Mouse (Mus musculus): Measurements from ENCODE around the gene Ina. TPM values are rescaled to one million over a fixed set of nuclear protein-coding genes. Genes with fewer than 3 reads are reported as not detected.
"Not testable (repeated sequence)": the region's sequence is repeated elsewhere in the genome, so short reads cannot be mapped to it uniquely, and the experiment has no call there.

The Ina gene
- polyA plus RNA-seq, 1 experiment from 2014 or later, result 0.68 TPM

- Histone ChIP-seq H3K4me3 (no peak overlapping the region), H3K27me3 (no peaks in the 10 kb centered on the region), H3K27ac (no peak overlapping the region), H3K9me3 (no peaks in the 10 kb centered on the region), H3K4me2 (no peak overlapping the region), H3K36me3 (no peaks in the 10 kb centered on the region), H3K4me1 (peaks cover 5% of the 10 kb centered on the region; the same call in 1 of the 2 replicates), H3K9ac (no peak overlapping the region)
- WGBS, result 79% methylated on average over 8 of the region's 8 CpGs
- no peak for ATAC-seq (ENCODE audit: insufficient number of reproducible peaks, low FRiP score, low TSS enrichment, low read depth)
These were observed 38.5 kb upstream of the Ina start for GRCm38 (mm10) chr19:46975997-46976396.

- H3K9me3 ChIP-seq, result no peaks in the 10 kb centered on the region
- H3K4me2 ChIP-seq, result no peak overlapping the region
- no peak overlapping the region for H3K9ac ChIP-seq
- no peaks in the 10 kb centered on the region for H3K36me3 ChIP-seq
- no peak overlapping the region for H3K4me3 ChIP-seq
- H3K27me3 ChIP-seq, result no peaks in the 10 kb centered on the region
- H3K27ac ChIP-seq, result no peak overlapping the region
- H3K4me1 ChIP-seq, result no peaks in the 10 kb centered on the region
- 60% methylated on average over 2 of the region's 2 CpGs for WGBS
- ATAC-seq (ENCODE audit: insufficient number of reproducible peaks, low FRiP score, low TSS enrichment, low read depth), result no peak
These were observed 37.8 kb upstream of the Ina start for GRCm38 (mm10) chr19:46976743-46977142.

GRCm38 (mm10) chr19:46977460-46977859, 37.0 kb upstream of the Ina start:
- no peaks in the 10 kb centered on the region for H3K27me3 ChIP-seq
- no peak overlapping the region for H3K4me2 ChIP-seq
- WGBS, result 58% methylated on average over 6 of the region's 6 CpGs
- no peak overlapping the region for H3K4me3 ChIP-seq
- H3K9me3 ChIP-seq, result no peaks in the 10 kb centered on the region
- no peaks in the 10 kb centered on the region for H3K36me3 ChIP-seq
- H3K4me1 ChIP-seq, result no peaks in the 10 kb centered on the region
- no peak overlapping the region for H3K27ac ChIP-seq
- no peak overlapping the region for H3K9ac ChIP-seq
- no peak for ATAC-seq (ENCODE audit: insufficient number of reproducible peaks, low FRiP score, low TSS enrichment, low read depth)

DNA sequence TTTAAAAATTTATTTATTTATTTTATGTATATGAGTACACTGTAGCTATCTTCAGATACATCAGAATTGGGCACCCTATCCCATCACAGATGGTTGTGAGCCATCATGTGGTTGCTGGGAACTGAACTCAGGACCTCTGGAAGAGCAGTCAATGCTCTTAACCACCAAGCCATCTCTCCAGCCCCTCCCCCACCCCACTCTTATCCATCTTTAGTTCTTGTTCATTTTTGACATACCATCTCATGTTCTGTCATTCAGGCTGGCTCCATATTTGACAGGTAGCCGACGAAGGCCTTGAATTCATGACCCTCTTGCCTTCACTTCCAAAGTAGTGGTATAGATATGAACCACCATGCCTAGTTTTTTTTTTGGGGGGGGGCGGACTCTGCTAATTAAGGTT, 36.4 kb upstream of the Ina start:
- H3K27me3 ChIP-seq; H3K36me3 ChIP-seq; H3K27ac ChIP-seq; ATAC-seq (ENCODE audit: insufficient number of reproducible peaks, low FRiP score, low TSS enrichment, low read depth); H3K9ac ChIP-seq; H3K4me1 ChIP-seq; H3K9me3 ChIP-seq; H3K4me3 ChIP-seq; H3K4me2 ChIP-seq: not testable (repeated sequence)
- WGBS, result 92% methylated on average over 3 of the region's 3 CpGs

DNA sequence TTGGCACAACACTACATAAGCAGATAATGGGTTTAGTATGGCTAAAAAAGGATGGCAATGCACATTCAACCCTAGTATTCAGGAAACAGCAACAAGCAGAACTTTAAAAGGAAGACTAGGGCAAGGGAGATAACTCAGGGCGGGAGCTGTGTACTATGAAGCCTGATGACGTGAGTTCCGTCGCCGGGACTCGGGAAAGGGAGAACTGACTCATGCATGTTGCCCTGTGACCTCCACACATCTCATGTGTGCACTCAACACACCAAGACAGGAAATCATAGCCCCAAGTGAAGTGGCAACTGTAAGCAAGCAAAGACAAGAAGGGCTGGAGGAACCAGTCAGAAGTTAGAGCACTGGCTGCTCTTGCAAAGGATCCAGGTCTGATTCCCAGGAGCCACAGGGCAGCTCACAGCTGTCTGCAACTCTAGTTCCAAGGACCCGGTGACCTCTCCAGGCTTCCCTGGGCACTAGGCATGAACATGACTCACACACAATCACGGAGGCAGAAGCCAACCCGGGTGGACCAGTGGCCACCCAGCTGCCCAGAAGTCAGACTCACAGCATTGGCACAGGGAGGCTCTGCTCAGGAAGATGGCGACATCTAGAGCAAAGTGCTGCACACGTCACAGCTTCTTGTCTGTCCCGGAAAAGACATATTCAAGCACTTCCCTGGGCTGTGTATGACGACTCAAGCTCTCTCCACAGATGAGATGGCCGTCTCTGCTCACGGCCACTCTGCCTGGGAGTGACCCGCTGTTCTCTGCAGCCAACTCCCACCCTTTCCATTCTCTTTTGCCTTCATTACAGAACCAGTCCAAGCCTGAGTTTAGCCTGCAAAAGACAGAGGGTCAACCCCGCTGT, 35.3 kb upstream of the Ina start:
- no peak for ATAC-seq (ENCODE audit: insufficient number of reproducible peaks, low FRiP score, low TSS enrichment, low read depth)
- no peaks in the 10 kb centered on the region for H3K9me3 ChIP-seq
- 0 out of 2 replicates have a peak, but pooled peaks cover 5% of the 10 kb centered on the region for H3K4me1 ChIP-seq
- no peaks in the 10 kb centered on the region for H3K27me3 ChIP-seq
- H3K36me3 ChIP-seq, result no peaks in the 10 kb centered on the region
- 79% methylated on average over 17 of the region's 17 CpGs for WGBS
- H3K27ac ChIP-seq, result no peak overlapping the region
- H3K4me3 ChIP-seq, result no peak overlapping the region
- no peak overlapping the region for H3K4me2 ChIP-seq
- H3K9ac ChIP-seq, result no peak overlapping the region

- no peak overlapping the region for H3K27ac ChIP-seq
- H3K36me3 ChIP-seq, result no peaks in the 10 kb centered on the region
- no peak overlapping the region for H3K9ac ChIP-seq
- H3K27me3 ChIP-seq, result no peaks in the 10 kb centered on the region
- no peaks in the 10 kb centered on the region for H3K9me3 ChIP-seq
- H3K4me1 ChIP-seq, result 0 out of 2 replicates have a peak, but pooled peaks cover 5% of the 10 kb centered on the region
- no peak overlapping the region for H3K4me2 ChIP-seq
- H3K4me3 ChIP-seq, result no peak overlapping the region
- no peak for ATAC-seq (ENCODE audit: insufficient number of reproducible peaks, low FRiP score, low TSS enrichment, low read depth)
- WGBS, result 79% methylated on average over 3 of the region's 3 CpGs
These were observed 34.8 kb upstream of the Ina start for GRCm38 (mm10) chr19:46979781-46980105.

DNA sequence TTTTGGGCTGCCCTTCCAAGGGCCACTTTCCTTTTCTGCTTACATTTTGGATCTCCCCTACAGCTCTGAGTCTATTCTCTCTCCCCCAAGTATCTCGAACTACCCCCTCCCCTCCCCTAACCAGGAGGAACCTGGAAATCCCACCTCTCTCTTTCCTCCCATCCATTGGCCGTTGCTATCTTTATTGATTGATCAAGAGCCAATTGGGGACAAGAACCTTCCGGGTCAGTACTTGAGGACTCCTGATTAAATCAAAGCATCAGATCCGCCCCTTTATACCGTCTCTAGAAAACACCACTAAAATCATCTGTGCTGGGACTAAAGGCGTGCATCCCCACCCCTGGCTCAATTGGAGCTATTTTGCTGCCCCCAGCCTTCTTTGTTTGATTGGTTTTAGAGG, 33.0 kb upstream of the Ina start:
- Histone ChIP-seq H3K4me1 (0 out of 2 replicates have a peak, but pooled peaks cover 5% of the 10 kb centered on the region), H3K4me2 (no peak overlapping the region), H3K36me3 (no peaks in the 10 kb centered on the region), H3K9ac (no peak overlapping the region), H3K4me3 (no peak overlapping the region), H3K9me3 (no peaks in the 10 kb centered on the region), H3K27me3 (no peaks in the 10 kb centered on the region), H3K27ac (no peak overlapping the region)
- ATAC-seq (ENCODE audit: insufficient number of reproducible peaks, low FRiP score, low TSS enrichment, low read depth), result no peak
- WGBS, result 45% methylated on average over 6 of the region's 6 CpGs

DNA sequence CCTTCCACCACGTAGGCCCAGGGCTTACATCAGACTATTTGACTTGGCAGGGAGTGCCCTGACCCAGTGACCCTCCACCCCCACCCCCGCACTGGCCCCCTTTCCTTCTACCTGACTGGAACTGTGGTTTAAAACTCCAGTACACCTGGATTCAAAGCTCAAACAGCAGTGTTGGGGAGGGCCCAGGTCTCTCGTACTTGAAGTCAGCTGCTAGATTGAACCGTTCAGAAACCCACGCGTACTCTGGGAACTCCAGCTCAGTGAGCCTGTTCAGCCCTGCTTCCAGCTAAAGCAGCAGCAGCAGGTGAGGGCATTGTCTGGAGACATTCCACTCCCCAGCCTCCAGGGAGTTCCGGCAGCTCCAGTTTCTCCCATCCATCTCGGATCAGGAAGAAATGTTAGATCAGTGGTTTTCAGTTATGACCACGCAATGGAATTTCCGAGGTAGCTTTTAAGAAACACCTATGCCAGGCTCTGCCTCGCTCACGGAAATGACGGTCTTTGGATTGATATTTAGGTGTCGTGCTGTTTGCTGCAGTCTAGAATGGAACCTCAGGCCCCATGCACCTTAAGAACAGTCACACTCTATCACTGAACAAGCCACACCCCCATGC, 31.0 kb upstream of the Ina start:
- no peak overlapping the region for H3K27ac ChIP-seq
- H3K36me3 ChIP-seq, result no peaks in the 10 kb centered on the region
- no peak overlapping the region for H3K9ac ChIP-seq
- no peak overlapping the region for H3K4me2 ChIP-seq
- WGBS, result 43% methylated on average over 14 of the region's 14 CpGs
- no peak overlapping the region for H3K4me3 ChIP-seq
- H3K9me3 ChIP-seq, result no peaks in the 10 kb centered on the region
- ATAC-seq (ENCODE audit: insufficient number of reproducible peaks, low FRiP score, low TSS enrichment, low read depth), result no peak
- H3K27me3 ChIP-seq, result no peaks in the 10 kb centered on the region
- H3K4me1 ChIP-seq, result peaks cover 6% of the 10 kb centered on the region; the same call in 1 of the 2 replicates

GRCm38 (mm10) chr19:46983966-46984380, 30.5 kb upstream of the Ina start:
- no peak for ATAC-seq (ENCODE audit: insufficient number of reproducible peaks, low FRiP score, low TSS enrichment, low read depth)
- WGBS, result 47% methylated on average over 11 of the region's 11 CpGs
- Histone ChIP-seq H3K9me3 (no peaks in the 10 kb centered on the region), H3K4me2 (no peak overlapping the region), H3K9ac (no peak overlapping the region), H3K36me3 (no peaks in the 10 kb centered on the region), H3K4me3 (no peak overlapping the region), H3K27ac (no peak overlapping the region), H3K4me1 (peaks cover 8% of the 10 kb centered on the region; the same call in 1 of the 2 replicates), H3K27me3 (no peaks in the 10 kb centered on the region)

DNA sequence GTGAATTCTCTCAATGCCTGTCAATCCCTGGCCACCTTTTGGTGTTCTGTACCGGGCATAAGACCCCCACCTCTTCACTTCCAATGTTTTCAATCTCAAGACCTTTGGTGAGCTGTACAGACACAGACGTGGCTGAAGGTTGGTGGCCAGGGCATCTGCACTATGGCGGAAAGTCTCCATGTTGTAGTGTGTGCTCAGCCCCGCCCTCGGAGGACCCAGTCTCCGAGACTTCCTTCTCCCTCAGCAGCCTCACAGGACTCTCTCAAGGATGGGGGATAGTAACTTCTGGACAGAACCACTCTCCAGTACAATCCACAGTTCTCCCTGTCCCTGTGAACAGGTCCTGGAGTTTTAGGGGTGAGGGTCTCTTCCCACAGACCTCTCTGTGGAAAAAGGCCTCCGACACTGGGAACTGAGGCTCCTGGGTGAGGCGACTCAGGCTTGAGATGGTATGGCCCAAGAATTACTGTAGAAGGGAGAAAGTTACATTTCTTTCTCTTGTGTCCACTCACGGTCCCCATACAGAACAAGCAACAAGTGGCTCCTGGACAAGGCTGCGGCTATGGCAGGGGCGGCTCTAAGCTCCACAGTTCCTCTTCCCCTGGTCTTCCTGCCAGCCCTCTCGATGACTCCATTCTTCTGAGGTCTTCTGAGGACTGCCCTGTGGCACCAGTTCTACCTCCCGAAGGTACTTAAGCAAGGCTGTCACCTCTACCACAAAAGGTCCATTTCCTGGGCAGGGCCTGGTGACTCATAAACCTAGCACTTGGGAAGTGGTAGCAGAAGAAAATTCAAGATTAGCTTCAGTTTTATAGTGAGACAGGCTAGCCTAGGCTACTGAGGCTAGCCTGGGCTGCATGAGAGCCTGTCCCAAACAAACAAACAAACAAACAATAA, 29.5 kb upstream of the Ina start:
- Histone ChIP-seq H3K4me1 (peaks cover 8% of the 10 kb centered on the region; the same call in 1 of the 2 replicates), H3K27ac (no peak overlapping the region)

GRCm38 (mm10) chr19:46987646-46988045, 26.9 kb upstream of the Ina start:
- no peaks in the 10 kb centered on the region for H3K36me3 ChIP-seq
- no peak overlapping the region for H3K9ac ChIP-seq
- H3K27ac ChIP-seq, result no peak overlapping the region
- no peak overlapping the region for H3K4me2 ChIP-seq
- no peak for ATAC-seq (ENCODE audit: insufficient number of reproducible peaks, low FRiP score, low TSS enrichment, low read depth)
- H3K4me3 ChIP-seq, result no peak overlapping the region
- no peaks in the 10 kb centered on the region for H3K27me3 ChIP-seq
- H3K9me3 ChIP-seq, result no peaks in the 10 kb centered on the region
- 68% methylated on average over 6 of the region's 6 CpGs for WGBS
- peaks cover 8% of the 10 kb centered on the region; the same call in 1 of the 2 replicates for H3K4me1 ChIP-seq

More for the DNA sequence above, 29.5 kb upstream of the Ina start:
- WGBS, result 84% methylated on average over 13 of the region's 13 CpGs
- Histone ChIP-seq H3K36me3 (no peaks in the 10 kb centered on the region), H3K9me3 (no peaks in the 10 kb centered on the region), H3K9ac (no peak overlapping the region), H3K4me2 (no peak overlapping the region), H3K27me3 (no peaks in the 10 kb centered on the region), H3K4me3 (no peak overlapping the region)
- no peak for ATAC-seq (ENCODE audit: insufficient number of reproducible peaks, low FRiP score, low TSS enrichment, low read depth)
